Mouse (Mus musculus) thymus, postnatal 36 days (tissue): ENCODE results near the gene Padi2.
A peak's percentile ranks its signal among the peaks of the same experiment; 100 is the strongest.

Experiments used
- DNase-seq, 2 experiments: peaks; one replicate each; pipeline ENCODE4 v3.0.0; 2022; ENCODE audit warnings: mixed read lengths in 2 of 2

Gene Padi2

GRCm38 (mm10) chr4:140928349-140928748 lies 22.2 kb downstream of the Padi2 start:
- no peak for DNase-seq

DNA sequence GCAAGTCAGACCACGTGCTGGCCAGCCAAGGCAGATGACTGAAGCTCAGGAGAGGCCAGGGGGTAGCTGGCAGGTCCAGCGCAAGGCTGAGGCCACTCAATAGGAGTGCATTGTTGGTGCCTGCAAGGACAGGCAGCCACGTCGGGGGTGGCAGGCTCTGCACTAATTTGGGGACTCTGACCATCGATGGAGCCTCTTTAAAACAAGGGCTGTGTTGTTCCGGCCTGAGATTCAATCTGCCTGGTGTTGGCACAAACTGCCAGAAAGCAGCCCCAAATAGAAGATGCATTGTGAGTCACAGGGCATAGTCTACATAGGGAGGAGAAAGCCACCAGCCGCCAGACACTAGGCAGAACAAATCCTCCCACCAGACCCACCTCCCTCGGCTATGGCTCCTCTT lies 23.6 kb downstream of the Padi2 start:
- DNase-seq, result no peak

DNA sequence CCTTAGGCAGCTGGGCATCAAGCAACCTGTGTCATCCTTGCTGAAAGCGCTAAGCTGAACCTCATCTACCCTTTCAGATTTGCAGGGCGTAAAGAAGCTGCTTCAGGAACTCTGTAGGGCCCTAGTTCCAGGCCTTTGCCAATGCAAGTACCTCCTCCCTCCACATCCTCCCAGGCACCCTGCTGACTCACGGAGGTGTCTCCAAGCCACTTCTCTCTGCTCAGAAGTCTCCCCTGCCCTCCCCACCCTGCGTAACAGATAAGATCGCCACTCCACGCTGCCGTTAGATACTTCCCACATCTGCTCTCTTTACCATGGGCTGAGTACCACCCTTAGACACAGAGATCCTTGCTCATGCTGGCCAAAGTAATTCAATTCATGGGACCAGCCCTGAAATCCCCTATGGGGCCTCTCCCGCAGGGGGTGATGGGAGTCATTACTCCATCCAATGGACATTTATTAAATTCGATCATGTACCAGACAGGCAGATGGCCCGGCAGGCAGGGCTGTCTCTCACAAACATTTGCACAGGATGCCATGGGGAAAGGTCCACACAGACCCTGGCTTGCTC lies 24.8 kb downstream of the Padi2 start:
- DNase-seq, result peak; percentile 25 to 54

DNA sequence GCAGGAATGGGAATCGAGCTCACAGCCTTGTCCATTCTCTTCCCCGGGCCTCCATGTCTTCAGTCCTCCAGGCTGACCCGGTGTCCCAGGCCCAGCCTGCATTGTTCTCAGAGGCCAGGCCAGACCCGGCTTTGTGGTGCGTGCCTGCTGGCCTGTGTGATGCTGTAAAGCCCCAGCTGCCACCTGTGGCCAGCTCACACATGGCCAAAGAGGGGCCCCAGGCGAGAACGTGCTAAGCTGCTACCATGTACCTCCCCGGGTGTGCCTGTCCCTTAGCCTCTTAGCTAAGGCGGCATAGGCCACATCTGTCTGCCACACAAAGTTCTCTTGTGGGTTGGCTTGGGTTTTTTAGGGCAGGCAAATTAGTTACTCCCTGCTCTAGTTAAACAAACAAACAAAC lies 29.5 kb downstream of the Padi2 start:
- no peak for DNase-seq

- peak; percentile 73 to 79 for DNase-seq
These were observed 38.2 kb downstream of the Padi2 start for GRCm38 (mm10) chr4:140944356-140944755.

DNA sequence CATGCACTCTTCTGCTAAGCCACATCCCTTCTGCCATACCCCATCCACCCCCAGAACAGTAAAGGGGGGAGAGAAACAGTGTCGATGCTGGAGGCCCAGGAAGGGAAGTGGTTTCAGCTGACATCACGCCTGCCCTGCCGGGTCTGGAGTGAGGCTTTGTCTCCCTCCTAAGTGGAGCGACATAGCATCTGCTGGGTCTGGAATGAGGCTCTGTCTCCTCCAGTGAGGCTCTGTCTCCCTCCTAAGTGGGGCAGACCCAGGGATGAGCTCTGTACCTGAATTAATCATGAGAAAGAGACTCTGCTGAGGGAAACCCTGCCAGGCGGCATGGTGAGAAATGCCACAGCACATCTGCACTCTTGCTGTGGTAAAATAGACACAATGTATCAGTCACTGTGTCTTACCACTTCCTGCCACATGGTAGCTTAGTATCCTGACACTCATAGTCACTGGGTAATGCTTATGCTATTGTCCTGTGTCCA lies 38.9 kb downstream of the Padi2 start:
- peak; percentile 89 to 91 for DNase-seq

GRCm38 (mm10) chr4:140945571-140945970 lies 39.4 kb downstream of the Padi2 start:
- DNase-seq, result peak in 1 of 2 experiments; percentile 41

DNA sequence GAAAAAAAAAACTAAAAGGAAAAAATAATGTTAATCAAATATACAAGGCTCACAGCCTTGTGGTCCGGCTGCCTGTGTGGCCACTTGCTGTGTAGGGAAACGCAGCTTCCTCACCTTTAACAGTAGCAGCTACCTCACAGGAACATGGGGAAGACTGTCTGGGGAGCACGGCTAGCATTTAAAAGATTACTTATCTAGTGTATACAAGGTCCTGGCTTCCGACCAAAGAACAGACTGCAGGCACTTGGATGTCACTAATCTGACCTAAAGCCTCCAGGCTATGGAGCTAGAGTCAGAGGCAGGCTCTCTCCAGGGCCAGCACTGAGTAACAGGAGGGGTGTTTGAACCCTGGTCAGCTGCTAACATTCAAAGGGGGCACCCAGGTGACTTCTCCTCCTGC lies 39.9 kb downstream of the Padi2 start:
- DNase-seq, result peak in 1 of 2 experiments; percentile 39

DNA sequence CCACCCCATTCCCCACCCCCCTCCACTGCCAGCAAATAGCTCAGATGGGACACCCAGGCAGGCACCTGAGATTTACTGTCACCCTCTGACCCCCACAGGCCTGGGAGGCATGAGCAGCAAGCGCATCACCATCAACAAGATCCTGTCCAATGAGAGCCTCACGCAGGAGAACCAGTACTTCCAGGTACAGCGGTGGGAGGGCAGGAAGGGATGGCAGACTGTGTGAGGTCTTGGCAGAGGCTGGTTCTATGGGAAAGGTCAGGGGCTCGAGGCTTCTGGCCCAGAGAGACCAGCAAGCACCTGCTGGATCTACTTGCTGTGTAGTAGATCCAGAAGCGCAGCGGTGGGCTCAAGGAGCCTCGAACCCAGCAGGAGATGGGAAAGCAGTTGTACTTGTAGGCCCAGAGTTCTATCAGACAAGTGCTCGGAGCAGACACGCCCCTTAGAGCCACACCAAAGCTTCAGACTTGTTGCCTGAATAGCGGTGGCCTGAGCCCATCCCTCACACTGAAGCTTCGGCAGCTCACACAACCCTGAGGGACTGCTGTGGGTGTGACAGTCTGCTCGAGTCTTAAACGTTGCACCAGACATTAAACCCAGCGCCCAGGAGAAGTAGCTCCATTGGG lies 40.5 kb downstream of the Padi2 start:
- peak in 1 of 2 experiments; percentile 47 for DNase-seq

- DNase-seq, result no peak
These were observed 41.6 kb downstream of the Padi2 start for GRCm38 (mm10) chr4:140947487-140948440.

GRCm38 (mm10) chr4:140948481-140948880 lies 42.3 kb downstream of the Padi2 start:
- DNase-seq, result peak; percentile 60 to 72

- peak; percentile 59 to 66 for DNase-seq
These were observed 42.9 kb downstream of the Padi2 start for GRCm38 (mm10) chr4:140949052-140949451.

DNA sequence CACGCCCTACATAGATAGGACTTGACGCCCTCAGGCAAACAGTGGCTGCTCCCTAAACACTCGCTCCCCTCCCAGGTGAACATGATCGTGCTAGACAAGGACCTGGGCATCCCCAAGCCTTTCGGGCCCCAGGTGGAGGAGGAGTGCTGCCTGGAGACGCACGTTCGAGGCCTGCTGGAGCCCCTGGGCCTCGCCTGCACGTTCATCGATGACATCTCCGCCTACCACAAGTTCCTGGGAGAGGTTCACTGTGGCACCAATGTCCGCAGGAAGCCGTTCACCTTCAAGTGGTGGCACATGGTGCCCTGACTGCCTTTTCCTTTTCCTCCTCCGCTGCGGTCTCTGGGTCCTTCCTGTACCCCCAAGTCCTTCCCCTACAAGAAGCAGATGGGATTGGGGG lies 43.5 kb downstream of the Padi2 start:
- peak; percentile 45 to 53 for DNase-seq

GRCm38 (mm10) chr4:140950574-140950973 lies 44.4 kb downstream of the Padi2 start:
- no peak for DNase-seq

DNA sequence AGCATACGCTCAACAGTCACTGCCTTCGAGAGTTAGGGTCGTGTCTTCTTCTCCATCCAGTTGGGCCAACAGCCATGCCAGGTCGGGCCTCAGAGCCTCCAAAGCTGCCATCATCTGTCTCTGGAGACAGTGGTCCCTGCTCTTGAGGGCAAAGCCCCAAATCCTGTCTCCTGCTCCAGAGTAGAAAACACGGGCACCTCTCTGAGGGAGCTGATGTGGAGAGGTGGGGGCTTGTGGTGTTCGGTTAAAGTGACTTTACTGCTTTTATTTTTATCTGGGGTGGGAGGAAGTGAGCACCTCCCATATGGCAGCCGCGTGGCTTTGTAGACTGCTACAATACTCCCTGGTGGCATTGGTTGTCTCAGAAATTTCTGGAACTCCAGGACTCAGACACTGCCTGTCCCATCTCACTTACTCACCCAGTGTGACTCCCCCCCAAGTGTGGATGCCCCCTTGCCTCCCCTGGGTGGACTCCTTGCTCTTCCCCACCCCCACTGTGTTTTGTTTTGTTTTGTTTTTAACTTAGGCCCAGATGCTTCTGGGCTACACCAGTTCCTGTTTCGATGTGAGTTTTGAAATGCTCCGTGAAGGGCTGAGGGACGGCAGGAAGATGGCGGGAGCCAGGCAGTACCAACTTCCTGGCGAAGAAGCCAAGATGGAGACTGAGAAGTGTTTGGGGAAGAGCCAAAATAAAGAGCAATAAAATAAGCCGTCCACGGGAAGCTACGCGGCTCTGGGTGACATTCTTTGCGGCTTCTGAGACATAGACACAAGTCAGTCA lies 45.9 kb downstream of the Padi2 start:
- DNase-seq, result peak; percentile 60 to 63

DNA sequence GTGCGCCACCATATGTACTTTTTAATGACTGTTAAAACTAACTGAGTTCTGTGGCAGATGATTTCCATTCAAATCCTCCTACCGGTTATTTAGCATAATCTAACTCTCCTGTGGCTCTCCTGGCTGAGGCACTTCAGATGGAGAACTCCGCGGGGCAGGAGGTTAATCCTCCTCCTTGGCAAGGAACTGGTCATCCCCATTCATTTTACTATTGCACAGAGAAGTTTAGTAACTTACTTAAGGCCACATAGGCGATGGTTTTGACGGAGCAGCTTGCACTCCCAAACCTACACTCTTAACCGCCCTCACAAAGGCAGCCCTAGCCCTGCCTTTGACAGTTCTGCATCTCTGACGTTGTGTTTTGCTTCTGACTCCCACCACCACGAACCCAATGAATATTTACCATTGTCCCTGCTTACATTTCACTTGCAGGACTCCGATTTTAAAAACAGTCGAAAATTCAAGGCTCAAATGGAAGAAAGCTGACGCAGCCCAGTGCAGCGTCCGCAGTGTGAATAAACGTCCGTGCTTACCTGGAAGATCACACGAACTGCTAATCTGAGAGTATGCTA lies 51.1 kb downstream of the Padi2 start:
- DNase-seq, result no peak

DNA sequence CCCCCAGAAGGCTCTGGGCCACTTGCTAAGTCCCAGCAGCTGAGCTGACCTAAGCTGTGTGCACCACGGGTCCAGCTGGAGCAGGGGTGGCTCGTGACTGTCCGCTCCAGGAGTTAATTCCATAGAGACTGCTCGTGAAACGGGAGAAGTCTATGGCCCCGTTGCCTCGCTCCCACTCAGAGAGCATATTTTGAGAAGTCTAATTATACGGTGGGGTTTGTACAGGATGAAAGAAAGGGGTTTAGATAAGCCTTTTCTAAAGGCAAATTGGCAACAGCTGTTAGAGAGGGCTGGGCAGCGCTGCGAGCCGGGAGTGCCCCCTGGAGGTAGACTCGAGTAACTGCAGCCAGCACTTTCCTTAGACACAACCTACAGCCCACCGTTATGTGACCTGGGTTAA lies 51.6 kb downstream of the Padi2 start:
- peak; percentile 83 to 84 for DNase-seq

DNA sequence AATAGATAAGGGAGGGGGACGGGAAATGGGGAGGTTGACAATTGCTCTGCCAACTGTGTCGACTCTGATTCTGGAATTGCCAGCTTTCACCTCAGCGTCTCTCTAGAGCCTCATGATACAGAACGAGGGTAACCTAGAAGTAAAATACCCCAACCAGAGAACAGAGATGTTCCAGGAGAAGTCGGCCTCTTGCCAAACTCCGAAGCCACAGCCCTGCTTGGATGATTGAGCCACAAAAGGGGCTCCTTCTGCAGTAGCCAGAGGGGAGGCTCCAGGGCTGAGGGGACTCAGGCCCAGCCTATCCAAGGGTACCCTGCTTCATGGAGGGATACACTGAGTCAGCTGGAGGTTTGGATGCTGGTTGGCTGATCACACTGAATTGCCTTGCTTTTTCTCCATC lies 52.2 kb downstream of the Padi2 start:
- no peak for DNase-seq

DNA sequence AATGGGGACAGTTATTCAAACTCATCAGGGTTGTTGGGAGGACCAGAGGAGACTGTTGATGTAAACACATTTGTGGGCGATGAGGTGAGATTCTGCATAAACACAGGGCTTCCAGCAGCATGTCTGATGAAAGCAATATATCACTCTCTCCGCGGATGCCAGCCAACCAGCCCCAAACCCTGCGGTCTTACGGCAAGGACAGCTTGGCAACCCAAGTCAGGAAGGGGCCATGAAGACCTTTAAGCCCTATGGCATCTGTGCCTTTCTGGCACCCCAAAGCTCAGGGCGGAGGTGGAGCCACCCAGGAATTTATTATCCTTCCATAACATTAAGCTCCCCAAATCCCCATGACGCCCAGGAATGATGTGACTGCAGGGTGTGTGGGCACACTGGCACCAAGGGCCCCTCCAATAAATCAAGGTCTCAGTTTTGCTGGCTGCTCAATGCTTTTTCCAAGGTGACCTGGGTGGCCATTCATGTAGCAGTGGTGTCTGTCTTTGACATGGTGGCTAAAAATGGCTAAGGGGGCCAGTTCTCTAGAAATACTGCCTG lies 53.1 kb downstream of the Padi2 start:
- DNase-seq, result no peak

DNA sequence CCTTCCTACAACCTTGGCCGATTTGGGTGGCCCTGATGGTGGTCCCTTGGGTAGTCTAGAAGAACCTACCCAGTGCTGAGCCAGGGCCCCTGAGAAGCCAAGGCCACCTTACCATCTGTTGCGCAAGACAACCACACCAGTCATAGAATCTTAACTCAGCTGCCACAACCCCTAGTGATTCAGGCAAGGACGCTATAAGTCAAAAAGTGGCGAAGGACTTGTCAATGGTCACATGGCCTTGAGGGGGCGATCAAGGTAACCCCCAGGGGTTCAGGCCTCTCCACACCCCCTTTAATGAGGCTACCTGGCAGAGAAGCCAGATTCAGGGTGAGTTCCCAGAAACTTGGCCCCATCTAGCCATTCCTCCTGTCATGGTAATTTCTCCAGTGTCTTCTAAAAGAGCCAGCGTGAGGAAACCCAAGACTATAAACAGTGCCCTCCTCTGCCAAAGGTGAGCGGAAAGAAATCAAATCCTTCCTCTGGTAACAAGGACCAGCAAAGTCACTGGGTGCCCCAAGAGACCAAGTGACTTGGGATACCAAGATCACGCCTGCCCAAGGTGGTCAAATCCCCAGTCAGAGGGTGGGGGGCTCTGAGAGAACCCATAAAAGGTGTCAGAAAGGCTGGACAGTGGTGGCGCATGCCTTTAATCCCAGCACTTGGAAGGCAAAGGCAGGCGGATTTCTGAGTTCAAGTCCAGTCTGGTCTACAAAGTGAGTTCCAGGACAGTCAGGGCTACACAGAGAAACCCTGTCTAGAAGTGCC lies 53.8 kb downstream of the Padi2 start:
- no peak for DNase-seq

DNA sequence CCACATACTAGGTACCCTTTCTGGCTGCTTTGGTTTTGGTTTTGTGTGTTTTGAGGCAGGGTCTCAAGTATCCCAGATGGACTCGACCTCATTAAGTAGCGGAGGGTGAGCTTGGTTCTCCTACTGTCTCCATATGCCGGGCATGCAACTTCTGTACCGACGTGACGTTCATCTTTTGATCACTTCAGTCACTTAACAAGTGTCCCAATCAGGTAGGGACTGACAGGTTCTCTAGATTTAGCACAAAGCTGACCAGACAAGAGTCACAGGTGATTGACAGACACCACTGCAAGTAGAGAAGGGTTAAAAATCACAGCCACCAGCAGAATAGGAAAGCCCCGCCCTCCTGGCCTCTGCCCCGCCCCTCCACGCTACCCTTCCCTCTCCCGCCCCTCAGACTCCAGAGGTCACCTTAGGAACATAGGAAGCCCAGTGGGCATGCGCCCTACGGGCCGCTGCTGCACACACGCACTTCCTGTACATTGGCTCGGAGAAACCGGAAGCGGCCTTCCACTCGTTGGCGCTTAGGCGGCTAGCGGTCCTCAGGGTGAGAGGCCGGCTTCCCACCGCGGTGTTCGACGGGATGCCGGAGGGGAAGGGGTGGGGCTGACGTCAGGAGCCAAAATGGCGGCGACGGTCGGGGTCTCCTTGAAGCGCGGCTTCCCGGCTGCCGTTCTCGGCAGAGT lies 54.8 kb downstream of the Padi2 start, which contains the start of gene Sdhb:
Gene Sdhb (plus strand): TSS at position 423 of the 686 bp plus-strand sequence.
- DNase-seq, result peak; percentile 92 to 96
